Mouse (Mus musculus) urinary bladder, adult 18-20 months (tissue): Measurements from ENCODE around the gene Tctex1d1.

Experiments
- DNase-seq, 2 experiments: peaks; one replicate each; pipeline ENCODE4 v3.0.0; 2022; ENCODE audit warnings: low spot score in 2 of 2, mixed read lengths in 2 of 2

The Tctex1d1 gene

GRCm38 (mm10) chr4:102978440-102978839 lies at the start of gene Tctex1d1:
TSS of gene Tctex1d1 (plus strand) at chr4:102978606.
- DNase-seq: no peak

GRCm38 (mm10) chr4:102929491-102929890 lies 48.9 kb upstream of the Tctex1d1 start:
- DNase-seq: no peak

DNA sequence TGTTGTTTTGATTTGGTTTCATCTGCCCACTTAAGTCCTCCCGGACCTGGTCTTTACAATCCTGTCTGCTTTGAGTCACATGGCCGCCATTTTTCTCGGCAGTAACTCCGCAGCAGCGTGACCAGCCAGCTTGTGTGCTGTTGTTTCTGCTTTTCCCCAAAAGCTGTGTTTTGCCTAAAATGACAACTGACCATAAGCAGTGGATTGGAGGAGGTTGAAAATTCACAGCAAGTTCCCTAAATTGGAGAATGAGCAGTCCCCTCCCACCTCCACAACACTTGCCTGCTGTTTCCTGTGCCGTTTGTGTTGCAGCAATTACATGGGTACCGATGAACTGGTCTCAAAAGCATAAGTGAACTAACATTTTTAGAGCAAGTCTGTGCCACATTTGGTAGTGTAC lies 47.7 kb upstream of the Tctex1d1 start:
- DNase-seq: no peak

DNA sequence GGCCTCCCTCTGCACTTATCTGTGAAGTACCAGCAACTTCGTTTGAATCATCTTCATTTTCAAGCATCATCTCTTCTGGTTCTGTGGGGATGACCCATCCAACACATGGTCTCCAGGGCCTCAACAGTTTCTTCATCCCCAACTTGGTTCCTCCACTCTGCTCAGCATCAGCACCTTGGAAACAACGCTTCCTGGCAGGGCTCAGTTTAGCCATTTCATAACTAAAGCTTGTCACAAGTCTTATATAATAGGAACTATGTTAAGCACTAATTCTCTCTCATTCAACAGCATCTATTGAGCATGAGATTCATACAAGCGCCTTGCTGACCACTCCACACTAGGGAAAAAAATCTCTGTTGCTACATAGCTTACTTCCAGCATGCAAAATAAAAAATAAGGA lies 38.1 kb upstream of the Tctex1d1 start:
- no peak for DNase-seq

DNA sequence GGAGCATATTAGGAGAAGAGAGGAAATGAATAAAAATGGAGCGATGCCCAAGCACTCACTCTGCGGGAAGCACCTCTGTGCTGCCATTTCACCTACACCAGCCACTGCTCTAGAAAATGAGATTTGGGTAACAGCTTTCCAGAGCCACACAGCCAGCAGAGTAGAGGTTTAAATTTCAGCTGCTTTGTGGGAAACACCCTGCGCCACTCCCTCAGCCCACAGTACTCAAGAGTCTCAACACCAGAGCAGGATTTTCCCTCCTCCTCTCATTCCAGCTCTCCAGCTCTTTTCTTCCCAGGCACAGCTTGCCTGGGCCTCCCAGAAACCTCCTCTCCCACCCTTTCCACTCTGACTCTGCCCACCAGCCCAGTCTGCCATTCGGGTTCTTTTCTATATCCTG lies 37.7 kb upstream of the Tctex1d1 start:
- no peak for DNase-seq

DNA sequence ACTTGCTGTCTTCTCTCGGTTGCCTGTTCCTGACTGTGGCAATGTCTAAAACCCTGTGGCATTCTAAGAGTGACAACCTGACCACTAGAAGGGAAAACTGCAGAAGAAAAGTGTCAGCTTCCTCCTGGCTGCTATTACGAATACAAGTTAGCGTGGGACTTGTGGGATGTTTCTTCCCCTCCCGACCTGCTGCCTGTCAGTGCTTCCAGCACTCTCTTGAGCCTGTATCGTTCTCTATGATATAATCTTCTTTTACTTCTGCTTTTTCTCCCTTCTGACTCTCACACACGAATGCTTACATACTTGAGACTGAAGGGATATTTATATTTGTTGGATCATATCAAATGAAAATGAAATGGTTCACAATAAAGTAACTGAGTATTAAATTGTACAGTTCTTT lies 34.1 kb upstream of the Tctex1d1 start:
- no peak for DNase-seq

DNA sequence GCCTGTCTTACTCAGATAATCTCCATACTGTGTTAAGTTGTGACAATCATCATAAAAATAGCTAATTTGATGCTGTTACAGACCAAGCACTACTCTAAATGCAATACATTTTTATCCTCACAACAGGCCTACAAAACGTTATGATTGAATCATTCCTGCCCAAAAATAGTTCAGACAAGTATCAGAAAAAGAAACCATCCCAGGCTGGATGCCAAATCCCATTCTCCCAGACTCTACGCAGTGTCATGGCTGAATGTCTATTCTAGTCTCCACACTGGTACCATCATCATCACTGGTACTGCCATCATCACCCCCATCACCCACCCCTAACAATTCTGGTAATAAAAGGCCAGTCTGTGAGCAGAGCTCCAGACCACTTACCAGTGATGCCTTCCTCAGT lies 25.9 kb upstream of the Tctex1d1 start:
- no peak for DNase-seq

DNA sequence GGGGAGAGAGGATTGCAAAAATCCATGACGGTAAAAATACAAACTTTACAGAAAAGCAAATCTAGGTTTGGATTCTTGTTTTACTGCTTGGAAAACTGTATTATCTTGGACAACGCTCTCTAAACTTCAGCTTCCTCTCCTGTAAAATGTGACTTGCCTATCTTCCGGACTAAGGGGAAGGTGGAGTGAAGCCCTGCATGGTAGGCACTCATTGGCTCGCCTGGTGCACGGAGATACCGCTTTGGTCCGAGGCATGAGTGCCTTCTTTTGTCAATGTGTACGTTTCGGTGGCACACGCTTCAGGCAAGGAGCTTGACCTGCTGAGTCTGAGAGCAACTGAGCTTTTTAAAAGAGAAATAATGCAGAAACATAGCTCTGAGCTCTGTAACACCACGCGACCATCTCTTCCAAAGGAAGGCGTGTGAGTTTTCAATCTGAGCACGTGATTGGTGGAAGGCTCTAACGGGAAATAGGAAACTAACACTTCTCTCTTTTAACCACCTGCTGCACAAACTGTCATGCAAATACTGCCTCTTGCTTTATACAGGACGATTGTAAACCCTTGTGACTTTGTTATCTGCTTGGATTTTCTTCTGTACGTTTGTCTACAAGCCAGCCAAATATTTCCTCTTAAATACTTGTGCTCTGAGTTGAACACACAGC lies 23.0 kb upstream of the Tctex1d1 start:
- DNase-seq: no peak

GRCm38 (mm10) chr4:102959409-102959808 lies 19.0 kb upstream of the Tctex1d1 start:
- DNase-seq: no peak

GRCm38 (mm10) chr4:102964174-102964573 lies 14.2 kb upstream of the Tctex1d1 start:
- no peak for DNase-seq

GRCm38 (mm10) chr4:102967811-102968210 lies 10.6 kb upstream of the Tctex1d1 start:
- no peak for DNase-seq

DNA sequence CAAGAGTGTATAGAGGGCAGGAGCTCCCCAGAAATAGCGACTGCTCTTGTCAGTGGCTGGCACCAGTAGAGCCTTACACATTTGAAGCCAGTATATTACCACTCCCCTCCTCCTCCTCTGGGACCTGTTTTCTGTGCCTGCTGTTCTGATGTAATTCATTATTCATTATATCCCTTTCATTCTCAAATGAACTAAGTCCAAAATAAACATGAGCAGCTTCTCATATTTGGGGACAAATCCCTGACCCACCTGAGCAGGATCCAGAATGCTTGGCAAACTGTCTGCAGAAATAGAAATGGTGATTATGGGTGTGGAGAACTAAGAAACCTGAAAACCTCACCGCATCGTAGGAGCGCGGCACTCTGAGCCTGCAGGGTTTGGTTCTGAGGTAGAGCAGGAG lies 8.8 kb upstream of the Tctex1d1 start:
- DNase-seq: no peak

DNA sequence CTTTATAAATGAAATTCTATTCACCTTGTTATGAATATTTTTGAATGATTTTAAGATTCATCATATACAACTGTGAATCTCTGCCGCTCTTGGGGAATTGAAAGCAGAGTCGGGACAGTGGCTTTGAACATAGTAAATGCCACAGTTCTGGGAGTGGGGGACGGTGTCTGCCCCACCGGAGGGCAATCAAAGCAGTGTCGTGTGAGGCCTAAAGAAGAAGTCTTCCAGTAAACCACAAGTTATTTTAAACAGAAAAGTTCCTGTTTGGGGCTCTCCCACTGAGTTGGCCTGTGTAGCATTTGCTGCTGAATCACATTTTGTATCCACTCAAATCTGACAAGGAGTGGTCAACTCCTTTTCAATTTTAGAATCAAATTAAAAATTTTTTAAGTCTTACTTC lies 7.2 kb upstream of the Tctex1d1 start:
- no peak for DNase-seq

DNA sequence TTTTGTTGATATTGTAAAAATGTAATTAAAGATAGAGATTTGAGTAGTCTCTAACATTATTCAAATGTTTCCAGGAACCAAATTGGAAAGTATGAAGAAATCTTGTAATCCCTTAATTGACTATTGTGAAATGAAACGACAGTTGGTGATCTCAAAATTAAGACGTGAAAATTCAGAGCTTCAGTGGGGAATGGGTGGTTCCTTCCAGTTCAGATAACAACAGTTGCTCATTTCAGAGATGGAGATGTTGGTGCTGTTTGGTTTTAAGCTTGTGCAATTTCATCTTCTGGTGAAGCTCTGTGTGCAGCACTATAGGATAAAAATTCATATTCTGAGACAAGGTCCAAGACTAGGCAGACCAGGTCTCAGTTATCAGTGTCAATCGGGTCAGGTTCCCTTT lies 6.3 kb upstream of the Tctex1d1 start:
- no peak for DNase-seq

- DNase-seq: no peak
Observed at GRCm38 (mm10) chr4:102974172-102974571, 4.2 kb upstream of the Tctex1d1 start.

- DNase-seq: no peak
Observed at GRCm38 (mm10) chr4:102976290-102977275, 1.8 kb upstream of the Tctex1d1 start.

DNA sequence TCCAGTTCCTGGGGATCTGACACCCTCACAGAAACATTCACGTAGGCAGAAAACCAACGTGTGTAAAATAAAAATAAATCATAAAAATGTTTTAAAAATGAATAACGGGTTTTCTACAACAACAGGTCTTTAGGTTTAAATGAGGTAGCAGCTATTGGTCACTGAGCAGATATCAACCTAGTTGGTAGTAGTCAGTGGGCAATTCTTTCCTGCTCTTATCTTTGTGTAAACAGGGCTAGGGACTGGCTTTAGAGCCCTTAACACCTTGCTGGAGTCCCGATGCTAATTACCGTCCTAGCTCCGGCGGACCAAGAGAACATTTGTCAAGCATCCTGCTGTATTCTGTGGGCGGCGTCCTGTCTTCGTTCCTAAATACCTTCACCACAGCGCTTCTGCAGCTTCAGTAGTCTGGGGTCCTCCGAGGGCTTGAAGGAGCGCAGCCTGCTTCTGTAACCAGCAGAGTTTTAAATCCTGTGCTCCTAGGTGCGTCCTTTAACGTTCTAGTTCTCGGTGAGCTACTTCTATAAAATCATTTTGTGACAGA lies 556 bp upstream of the Tctex1d1 start:
- no peak for DNase-seq

GRCm38 (mm10) chr4:102979385-102979784 lies 979 bp downstream of the Tctex1d1 start:
- no peak for DNase-seq

DNA sequence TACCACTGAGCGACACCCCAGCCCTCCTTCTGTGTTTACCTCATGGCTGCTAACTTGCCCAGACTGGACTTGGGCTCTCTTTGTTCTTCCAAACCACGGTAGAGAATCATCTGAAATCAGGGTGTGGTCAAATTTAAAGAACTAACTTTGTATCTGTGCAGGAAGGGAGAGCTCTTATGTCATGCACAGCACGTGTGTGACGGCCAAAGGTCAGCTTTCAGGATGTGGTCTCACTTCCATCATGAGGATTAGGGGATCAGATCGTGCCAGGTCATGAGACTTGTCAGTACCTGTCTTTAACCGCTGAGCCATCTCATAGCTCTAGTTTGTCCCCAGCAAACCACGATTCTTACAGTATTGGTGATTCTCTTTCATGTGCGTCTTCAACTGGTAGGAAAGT lies 3.3 kb downstream of the Tctex1d1 start:
- no peak for DNase-seq

DNA sequence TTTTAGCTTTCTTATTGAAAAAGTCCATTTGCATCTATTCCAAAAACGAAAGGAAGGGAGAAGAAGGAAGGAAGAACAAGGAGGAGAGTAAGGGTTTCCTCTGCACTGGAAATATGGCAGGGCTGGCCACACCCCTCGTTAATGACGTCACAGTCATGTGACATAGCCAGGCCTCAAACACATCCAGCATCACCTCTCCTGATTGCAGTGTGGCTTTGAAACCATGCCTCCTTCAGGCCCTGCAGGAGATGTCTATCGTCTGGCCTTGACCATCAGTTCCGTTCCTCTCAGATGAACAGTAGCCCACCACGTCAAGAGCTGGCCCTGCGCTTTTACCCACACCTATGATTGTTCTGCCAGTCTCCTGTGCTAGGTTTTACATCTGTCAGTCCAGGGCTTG lies 7.8 kb downstream of the Tctex1d1 start:
- DNase-seq: no peak

GRCm38 (mm10) chr4:102986917-102987316 lies 8.5 kb downstream of the Tctex1d1 start:
- no peak for DNase-seq

GRCm38 (mm10) chr4:102987325-102987724 lies 8.9 kb downstream of the Tctex1d1 start:
- no peak for DNase-seq

DNA sequence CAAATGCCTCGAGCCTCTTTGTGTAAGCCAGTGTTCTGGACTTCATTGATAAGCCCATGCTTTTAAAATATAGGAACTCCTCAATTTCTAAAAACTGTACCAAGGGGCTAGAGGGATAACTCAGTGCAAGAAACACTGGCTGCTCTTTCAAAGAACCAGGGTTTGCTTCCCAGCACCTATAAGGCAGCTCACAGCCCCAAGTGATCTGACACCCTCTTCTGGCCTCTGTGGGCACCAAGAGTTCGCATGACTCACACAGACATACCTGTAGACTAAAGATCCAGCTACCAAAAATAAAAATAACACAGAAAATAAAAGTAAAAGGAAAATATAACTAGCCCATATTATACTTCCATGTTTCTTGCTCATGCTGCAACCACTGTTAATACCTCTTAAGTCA lies 9.3 kb downstream of the Tctex1d1 start:
- no peak for DNase-seq
